Mouse (Mus musculus): ENCODE data around the gene Wwc2. TPM values are rescaled to one million over a fixed set of nuclear protein-coding genes. Genes with fewer than 3 reads are reported as not detected.
"Not testable (repeated sequence)": the region's sequence is repeated elsewhere in the genome, so short reads cannot be mapped to it uniquely, and the experiment has no call there.

The Wwc2 gene
- polyA plus RNA-seq, 1 experiment: 41.4 TPM

- no peak overlapping the region for H3K4me3 ChIP-seq (ENCODE audit: insufficient read depth, low read length)
- H3K4me1 ChIP-seq (ENCODE audit: control insufficient read depth, insufficient read depth, low read length): peaks cover 7% of the 10 kb centered on the region
- TF ChIP-seq CTCF (IDR thresholded peaks at IDR 0.05; ENCODE audit: borderline replicate concordance, insufficient read depth, low read length) (no peak), POLR2A (IDR thresholded peaks at IDR 0.05; ENCODE audit: low read depth, low read length) (no peak)
- H3K27ac ChIP-seq (ENCODE audit: insufficient read depth, low read length): no peak overlapping the region
Measured at GRCm38 (mm10) chr8:47847931-47848330, 142.8 kb downstream of the Wwc2 start.

- Histone ChIP-seq H3K4me1 (ENCODE audit: control insufficient read depth, insufficient read depth, low read length) (peaks cover 2% of the 10 kb centered on the region; the same call in 1 of the 2 replicates), H3K27ac (ENCODE audit: insufficient read depth, low read length) (no peak overlapping the region), H3K4me3 (ENCODE audit: insufficient read depth, low read length) (no peak overlapping the region)
- no peak for TF ChIP-seq CTCF (IDR thresholded peaks at IDR 0.05; ENCODE audit: borderline replicate concordance, insufficient read depth, low read length)
Measured at GRCm38 (mm10) chr8:47847161-47847560, 143.6 kb downstream of the Wwc2 start.

GRCm38 (mm10) chr8:47845956-47846355, 144.8 kb downstream of the Wwc2 start:
- no peaks in the 10 kb centered on the region; the same call in 1 of the 2 replicates for H3K4me1 ChIP-seq (ENCODE audit: control insufficient read depth, insufficient read depth, low read length)
- TF ChIP-seq POLR2A (IDR thresholded peaks at IDR 0.05; ENCODE audit: low read depth, low read length) (no peak), CTCF (IDR thresholded peaks at IDR 0.05; ENCODE audit: borderline replicate concordance, insufficient read depth, low read length) (no peak)
- H3K27ac ChIP-seq (ENCODE audit: insufficient read depth, low read length): no peak overlapping the region

GRCm38 (mm10) chr8:47843651-47844050, 147.1 kb downstream of the Wwc2 start:
- TF ChIP-seq POLR2A (IDR thresholded peaks at IDR 0.05; ENCODE audit: low read depth, low read length): no peak
- no peak for TF ChIP-seq CTCF (IDR thresholded peaks at IDR 0.05; ENCODE audit: borderline replicate concordance, insufficient read depth, low read length)
- no peak overlapping the region for H3K27ac ChIP-seq (ENCODE audit: insufficient read depth, low read length)
- H3K4me1 ChIP-seq (ENCODE audit: control insufficient read depth, insufficient read depth, low read length): no peaks in the 10 kb centered on the region
- no peak overlapping the region for H3K4me3 ChIP-seq (ENCODE audit: insufficient read depth, low read length)

More at GRCm38 (mm10) chr8:47845956-47846355, 144.8 kb downstream of the Wwc2 start:
- no peak overlapping the region for H3K4me3 ChIP-seq (ENCODE audit: insufficient read depth, low read length)

GRCm38 (mm10) chr8:47843063-47843462, 147.7 kb downstream of the Wwc2 start:
- no peaks in the 10 kb centered on the region for H3K4me1 ChIP-seq (ENCODE audit: control insufficient read depth, insufficient read depth, low read length)
- no peak overlapping the region for H3K27ac ChIP-seq (ENCODE audit: insufficient read depth, low read length)
- no peak for TF ChIP-seq POLR2A (IDR thresholded peaks at IDR 0.05; ENCODE audit: low read depth, low read length)
- TF ChIP-seq CTCF (IDR thresholded peaks at IDR 0.05; ENCODE audit: borderline replicate concordance, insufficient read depth, low read length): no peak
- H3K4me3 ChIP-seq (ENCODE audit: insufficient read depth, low read length): no peak overlapping the region

GRCm38 (mm10) chr8:47833944-47834343, 156.8 kb downstream of the Wwc2 start:
- Histone ChIP-seq H3K4me1 (ENCODE audit: control insufficient read depth, insufficient read depth, low read length) (no peaks in the 10 kb centered on the region), H3K4me3 (ENCODE audit: insufficient read depth, low read length) (no peak overlapping the region), H3K27ac (ENCODE audit: insufficient read depth, low read length) (no peak overlapping the region)
- TF ChIP-seq POLR2A (IDR thresholded peaks at IDR 0.05; ENCODE audit: low read depth, low read length) (no peak), CTCF (IDR thresholded peaks at IDR 0.05; ENCODE audit: borderline replicate concordance, insufficient read depth, low read length) (no peak)

- Histone ChIP-seq H3K4me1 (ENCODE audit: control insufficient read depth, insufficient read depth, low read length) (no peaks in the 10 kb centered on the region), H3K27ac (ENCODE audit: insufficient read depth, low read length) (no peak overlapping the region), H3K4me3 (ENCODE audit: insufficient read depth, low read length) (no peak overlapping the region)
- no peak for TF ChIP-seq CTCF (IDR thresholded peaks at IDR 0.05; ENCODE audit: borderline replicate concordance, insufficient read depth, low read length)
- no peak for TF ChIP-seq POLR2A (IDR thresholded peaks at IDR 0.05; ENCODE audit: low read depth, low read length)
Measured at GRCm38 (mm10) chr8:47832616-47833015, 158.1 kb downstream of the Wwc2 start.

GRCm38 (mm10) chr8:47826911-47827310, 163.8 kb downstream of the Wwc2 start:
- Histone ChIP-seq H3K27ac (ENCODE audit: insufficient read depth, low read length) (no peak overlapping the region), H3K4me3 (ENCODE audit: insufficient read depth, low read length) (no peak overlapping the region), H3K4me1 (ENCODE audit: control insufficient read depth, insufficient read depth, low read length) (peaks cover 4% of the 10 kb centered on the region; the same call in 1 of the 2 replicates)
- no peak for TF ChIP-seq POLR2A (IDR thresholded peaks at IDR 0.05; ENCODE audit: low read depth, low read length)
- no peak for TF ChIP-seq CTCF (IDR thresholded peaks at IDR 0.05; ENCODE audit: borderline replicate concordance, insufficient read depth, low read length)

GRCm38 (mm10) chr8:47825596-47825995, 165.1 kb downstream of the Wwc2 start:
- Histone ChIP-seq H3K4me1 (ENCODE audit: control insufficient read depth, insufficient read depth, low read length) (peaks cover 4% of the 10 kb centered on the region; the same call in 1 of the 2 replicates), H3K27ac (ENCODE audit: insufficient read depth, low read length) (no peak overlapping the region), H3K4me3 (ENCODE audit: insufficient read depth, low read length) (no peak overlapping the region)
- no peak for TF ChIP-seq POLR2A (IDR thresholded peaks at IDR 0.05; ENCODE audit: low read depth, low read length)

GRCm38 (mm10) chr8:47824182-47824581, 166.5 kb downstream of the Wwc2 start, which contains the start of gene Cldn22:
Gene Cldn22, plus strand, starts transcription at chr8:47824482.
- no peak for TF ChIP-seq CTCF (IDR thresholded peaks at IDR 0.05; ENCODE audit: borderline replicate concordance, insufficient read depth, low read length)
- no peak for TF ChIP-seq POLR2A (IDR thresholded peaks at IDR 0.05; ENCODE audit: low read depth, low read length)
- Histone ChIP-seq H3K4me3 (ENCODE audit: insufficient read depth, low read length) (no peak within 1 kb of the TSS), H3K4me1 (ENCODE audit: control insufficient read depth, insufficient read depth, low read length) (peaks cover 4% of the 10 kb centered on the region; the same call in 1 of the 2 replicates), H3K27ac (ENCODE audit: insufficient read depth, low read length) (no peak within 1 kb of the TSS)

GRCm38 (mm10) chr8:47823777-47824176, 166.9 kb downstream of the Wwc2 start:
- no peak for TF ChIP-seq POLR2A (IDR thresholded peaks at IDR 0.05; ENCODE audit: low read depth, low read length)
- Histone ChIP-seq H3K4me1 (ENCODE audit: control insufficient read depth, insufficient read depth, low read length) (peaks cover 4% of the 10 kb centered on the region; the same call in 1 of the 2 replicates), H3K4me3 (ENCODE audit: insufficient read depth, low read length) (no peak overlapping the region), H3K27ac (ENCODE audit: insufficient read depth, low read length) (no peak overlapping the region)

GRCm38 (mm10) chr8:47822541-47822940, 168.2 kb downstream of the Wwc2 start:
- H3K4me1 ChIP-seq (ENCODE audit: control insufficient read depth, insufficient read depth, low read length); H3K4me3 ChIP-seq (ENCODE audit: insufficient read depth, low read length); H3K27ac ChIP-seq (ENCODE audit: insufficient read depth, low read length): not testable (repeated sequence)
